Mouse (Mus musculus) C2C12 (cell line): ENCODE data around the gene Man2b1. TPM values are rescaled to one million over a fixed set of nuclear protein-coding genes. Genes with fewer than 3 reads are reported as not detected.
"Not testable (repeated sequence)": the region's sequence is repeated elsewhere in the genome, so short reads cannot be mapped to it uniquely, and the experiment has no call there.

Experiments used
- H3K27me3 ChIP-seq: one replicate; pipeline ENCODE4 v1.6.1; 2011; ENCODE audit not compliant: control insufficient read depth, insufficient read depth, insufficient read length
- H3K36me3 ChIP-seq: one replicate; pipeline ENCODE4 v1.6.1; 2011; ENCODE audit not compliant: control insufficient read depth, insufficient read depth
- H3K4me3 ChIP-seq: one replicate; pipeline ENCODE4 v1.5.1; 2011; ENCODE audit warnings: mild to moderate bottlenecking, control low read depth; ENCODE audit not compliant: poor library complexity, insufficient read depth, severe bottlenecking
- H3K79me2 ChIP-seq: one replicate; pipeline ENCODE4 v1.6.1; 2011; ENCODE audit not compliant: control insufficient read depth, insufficient read depth
- H3K79me3 ChIP-seq: one replicate; pipeline ENCODE4 v1.6.1; 2011; ENCODE audit warnings: low read depth, control low read depth
- H3ac ChIP-seq: one replicate; pipeline ENCODE3; 2011; ENCODE audit warnings: low read depth; ENCODE audit not compliant: control insufficient read depth, insufficient read length
- CEBPB ChIP-seq: IDR thresholded peaks from one replicate; pipeline ENCODE4 v1.6.1; 2011; ENCODE audit warnings: low read depth, mild to moderate bottlenecking, control low read depth, moderate library complexity
- CTCF ChIP-seq: IDR thresholded peaks from one replicate; pipeline ENCODE4 v1.5.1; 2011; ENCODE audit not compliant: control insufficient read depth, insufficient read depth, insufficient read length
- FOSL1 ChIP-seq: IDR thresholded peaks from one replicate; pipeline ENCODE4 v1.8.0; 2011; ENCODE audit warnings: mild to moderate bottlenecking, low read length; ENCODE audit not compliant: poor library complexity, insufficient read depth, severe bottlenecking
- MAX ChIP-seq: IDR thresholded peaks from one replicate; pipeline ENCODE4 v1.6.1; 2011; ENCODE audit warnings: mild to moderate bottlenecking, control low read depth
- MYOD1 ChIP-seq: IDR thresholded peaks from one replicate; pipeline ENCODE4 v1.6.1; 2011; ENCODE audit warnings: low read depth; ENCODE audit not compliant: control insufficient read depth, insufficient read length
- MYOG ChIP-seq: IDR thresholded peaks from one replicate; pipeline ENCODE4 v1.6.1; 2011; ENCODE audit not compliant: control insufficient read depth, insufficient read length; ENCODE audit errors: extremely low read depth
- USF1 ChIP-seq: IDR thresholded peaks from one replicate; pipeline ENCODE4 v1.6.1; 2011; ENCODE audit warnings: low read depth, mild to moderate bottlenecking, control low read depth, moderate library complexity
- polyA plus RNA-seq: library from polyadenylated mRNA; unstranded; fragments of >200 nt; fragmentation: generic; extraction: Trizol; gene quantifications from one replicate; pipeline ENCODE4 v1.2.1, GENCODE M21; 2012; ENCODE audit warnings: missing spikeins

Man2b1 gene
- polyA plus RNA-seq, 1 experiment: 9.8 TPM

- Histone ChIP-seq H3K36me3 (peaks cover 39% of the 10 kb centered on the region), H3K27me3 (no peaks in the 10 kb centered on the region), H3ac (peak overlapping the region; percentile 82), H3K4me3 (peak overlapping the region; percentile 69), H3K79me3 (peaks cover 15% of the 10 kb centered on the region), H3K79me2 (peaks cover 33% of the 10 kb centered on the region)
- TF ChIP-seq FOSL1 (no peak), MAX (no peak), MYOD1 (no peak), USF1 (no peak), CEBPB (no peak), CTCF (no peak), MYOG (no peak)
Observed at GRCm38 (mm10) chr8:85080214-85080531, 2.9 kb upstream of the Man2b1 start.

- peak within 1 kb of the TSS; percentile 69 for H3K4me3 ChIP-seq
- H3K36me3 ChIP-seq: peaks cover 34% of the 10 kb centered on the region
- H3K27me3 ChIP-seq: no peaks in the 10 kb centered on the region
- TF ChIP-seq CTCF (no peak), MAX (peak; percentile 9)
- peaks cover 15% of the 10 kb centered on the region for H3K79me3 ChIP-seq
- H3ac ChIP-seq: peak within 1 kb of the TSS; percentile 83
- peaks cover 28% of the 10 kb centered on the region for H3K79me2 ChIP-seq
Observed at GRCm38 (mm10) chr8:85080532-85081215, 2.4 kb upstream of the Man2b1 start, which contains the start of gene Wdr83os. Gene Wdr83os, plus strand, starts transcription at chr8:85080740.

GRCm38 (mm10) chr8:85081216-85081555 is 1.9 kb upstream of the Man2b1 start, which contains the start of gene Wdr83:
Gene Wdr83, minus strand, starts transcription at chr8:85081306.
- Histone ChIP-seq H3K79me2 (peaks cover 26% of the 10 kb centered on the region), H3K4me3 (peak within 1 kb of the TSS; percentile 69), H3K79me3 (peaks cover 15% of the 10 kb centered on the region), H3K36me3 (peaks cover 29% of the 10 kb centered on the region), H3ac (peak within 1 kb of the TSS; percentile 83), H3K27me3 (no peaks in the 10 kb centered on the region)
- TF ChIP-seq MAX (no peak), MYOG (no peak), USF1 (no peak), MYOD1 (no peak), FOSL1 (no peak), CEBPB (no peak), CTCF (no peak)

- not testable (repeated sequence) for H3K27me3 ChIP-seq, H3ac ChIP-seq, H3K4me3 ChIP-seq
- Histone ChIP-seq H3K79me2 (peaks cover 26% of the 10 kb centered on the region), H3K36me3 (peaks cover 24% of the 10 kb centered on the region), H3K79me3 (peaks cover 15% of the 10 kb centered on the region)
Observed at GRCm38 (mm10) chr8:85082169-85082568, 901 bp upstream of the Man2b1 start.

DNA sequence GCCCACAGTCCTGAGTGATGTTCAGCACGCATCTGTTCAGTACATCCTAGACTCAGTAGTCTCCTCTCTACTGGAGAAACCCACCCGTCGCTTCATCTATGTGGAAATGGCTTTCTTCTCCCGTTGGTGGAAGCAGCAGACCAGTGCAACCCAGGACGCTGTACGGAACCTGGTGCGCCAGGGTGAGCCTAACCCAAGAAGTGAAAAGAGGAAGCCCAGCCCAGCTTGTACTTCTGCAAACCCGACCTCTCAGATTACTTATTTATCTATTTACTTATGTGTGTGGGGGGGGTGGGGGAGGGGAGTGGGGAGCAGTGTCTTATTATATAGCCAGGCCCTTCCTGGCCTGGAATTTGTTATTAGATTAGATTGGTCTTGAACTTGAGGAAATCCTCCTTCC is 1.6 kb downstream of the Man2b1 start:
- no peak overlapping the region for H3ac ChIP-seq
- H3K79me3 ChIP-seq: peaks cover 11% of the 10 kb centered on the region

GRCm38 (mm10) chr8:85086238-85086637 is 3.2 kb downstream of the Man2b1 start:
- Histone ChIP-seq H3K36me3 (peaks cover 11% of the 10 kb centered on the region), H3K79me2 (peaks cover 6% of the 10 kb centered on the region)

More for the DNA sequence above, 1.6 kb downstream of the Man2b1 start:
- Histone ChIP-seq H3K4me3 (no peak overlapping the region), H3K36me3 (peaks cover 11% of the 10 kb centered on the region), H3K79me2 (peaks cover 21% of the 10 kb centered on the region), H3K27me3 (no peaks in the 10 kb centered on the region)
- TF ChIP-seq CTCF: no peak
- TF ChIP-seq FOSL1: no peak
- TF ChIP-seq USF1: no peak
- no peak for TF ChIP-seq CEBPB
- no peak for TF ChIP-seq MYOD1
- no peak for TF ChIP-seq MAX
- no peak for TF ChIP-seq MYOG

More at GRCm38 (mm10) chr8:85086238-85086637, 3.2 kb downstream of the Man2b1 start:
- Histone ChIP-seq H3K79me3 (peaks cover 7% of the 10 kb centered on the region), H3K27me3 (no peaks in the 10 kb centered on the region), H3ac (no peak overlapping the region), H3K4me3 (no peak overlapping the region)
- TF ChIP-seq CTCF (no peak), FOSL1 (no peak), CEBPB (no peak), MAX (no peak), MYOD1 (no peak), MYOG (no peak), USF1 (no peak)
